Mouse (Mus musculus): ENCODE measurements at regions not wholly inside any gene's neighbourhood (a gene's known extent, or its start where the extent isn't known, plus 50 kb on each side); places are given as distances from the start of the nearest gene placed in this dataset.

DNA sequence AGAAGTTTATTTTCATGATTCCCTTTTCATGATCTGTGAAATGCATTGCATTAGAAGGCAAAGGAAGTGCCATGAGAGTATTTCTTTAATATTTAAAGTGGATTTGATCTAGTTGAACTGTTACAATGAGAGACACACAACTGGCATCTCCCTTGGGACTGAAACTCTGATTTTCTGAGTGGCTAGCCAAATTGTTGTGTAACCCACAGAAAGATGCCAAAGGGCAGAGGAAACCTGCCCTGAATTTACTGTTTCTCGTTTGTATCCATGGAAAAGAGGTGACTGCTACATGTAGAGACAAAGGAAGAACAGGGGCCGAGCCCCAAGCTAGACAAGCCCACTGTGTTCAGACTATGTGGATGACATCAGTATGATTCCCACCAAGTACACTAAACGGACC is 360.4 kb upstream of the Cited2 start:
- no peak for DNase-seq (ENCODE audit: low read depth)

DNA sequence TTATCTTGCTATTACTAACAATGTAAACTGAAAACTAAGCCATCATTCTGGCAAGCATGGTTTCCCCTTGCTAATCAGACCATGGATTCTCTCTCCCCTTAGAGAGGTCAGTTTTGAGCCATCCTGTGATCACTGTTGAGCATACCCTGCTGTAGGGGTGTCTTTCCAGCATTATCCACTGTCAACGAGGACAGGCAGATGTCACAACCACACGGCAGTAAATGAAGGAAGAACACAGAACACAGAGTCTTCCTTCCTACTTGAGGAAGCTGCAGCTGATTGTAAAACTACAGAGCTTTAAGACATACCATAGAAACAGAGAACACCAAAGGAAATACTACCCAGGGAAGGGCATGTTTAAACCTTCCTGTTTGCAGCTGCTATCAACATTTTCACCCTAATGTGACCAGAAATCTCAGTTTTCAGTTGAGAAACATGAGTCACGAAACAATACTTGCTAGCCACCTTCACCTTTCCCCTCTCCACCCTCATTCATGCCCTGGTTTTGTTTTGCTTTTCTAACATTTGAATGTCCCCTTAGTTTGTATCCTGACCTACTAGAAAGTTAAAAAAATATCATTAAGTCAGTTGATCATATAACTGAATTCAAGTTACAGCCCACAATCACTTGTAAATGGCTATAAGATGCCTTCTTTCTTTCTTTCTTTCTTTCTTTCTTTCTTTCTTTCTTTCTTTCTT is 356.8 kb upstream of the Cited2 start:
- DNase-seq (ENCODE audit: low read depth): no peak

DNA sequence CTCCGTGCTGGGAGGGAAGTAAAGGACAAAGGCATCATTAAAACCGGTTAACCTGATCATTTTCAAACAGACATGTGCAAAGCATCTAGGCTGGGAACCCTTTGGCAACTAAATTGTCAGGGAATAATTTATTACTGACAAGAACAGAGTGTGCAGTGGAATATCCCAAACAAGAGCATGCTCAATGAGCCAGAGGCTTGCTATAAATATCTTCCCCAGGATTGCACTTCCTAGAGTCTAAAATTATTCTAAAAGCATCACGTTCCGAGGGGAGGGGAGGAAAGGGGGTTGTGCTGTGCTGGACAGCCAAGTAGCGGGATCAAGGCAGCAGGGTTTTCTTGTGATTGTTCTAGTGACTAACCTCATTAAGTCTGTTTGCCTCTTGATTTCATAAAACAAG is 356.0 kb upstream of the Cited2 start:
- no peak for DNase-seq (ENCODE audit: low read depth)

DNA sequence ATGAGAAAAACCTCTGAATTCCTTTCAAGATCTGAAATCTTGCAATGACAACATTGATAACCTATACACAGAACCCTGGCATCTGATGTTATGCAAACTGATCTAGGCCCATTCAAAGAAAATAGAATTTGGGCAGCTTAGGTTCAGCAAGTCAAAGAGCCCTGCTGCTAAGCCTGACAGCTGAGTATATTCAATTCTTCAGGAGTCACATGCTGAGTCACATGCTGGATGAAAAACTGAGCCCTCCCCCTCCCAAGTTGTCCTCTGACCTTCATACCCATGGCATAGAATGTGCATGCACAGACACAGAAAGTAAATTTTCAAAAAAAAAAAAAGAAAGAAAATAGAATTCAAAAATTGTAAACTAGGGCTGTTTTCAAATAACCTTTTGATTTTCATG is 355.6 kb upstream of the Cited2 start:
- DNase-seq (ENCODE audit: low read depth): no peak

DNA sequence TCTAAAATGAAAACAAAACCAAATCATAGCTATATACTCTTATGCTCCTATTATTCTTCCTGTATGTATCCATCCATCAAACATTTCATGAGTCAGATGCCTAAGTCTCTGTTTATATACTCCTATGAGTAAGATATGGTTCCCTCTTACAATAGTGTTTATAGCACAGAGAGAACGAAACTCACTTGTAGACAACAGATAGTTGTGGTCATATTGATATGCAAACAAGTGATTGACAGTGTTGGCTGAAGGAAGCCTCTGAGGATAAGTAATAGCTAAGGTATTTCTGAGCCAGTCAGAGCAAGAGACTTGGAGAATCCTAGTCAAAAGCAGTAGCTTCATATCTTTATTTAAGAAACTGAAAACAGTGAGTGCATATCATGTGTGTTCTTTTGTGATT is 354.4 kb upstream of the Cited2 start:
- no peak for DNase-seq (ENCODE audit: low read depth)

DNA sequence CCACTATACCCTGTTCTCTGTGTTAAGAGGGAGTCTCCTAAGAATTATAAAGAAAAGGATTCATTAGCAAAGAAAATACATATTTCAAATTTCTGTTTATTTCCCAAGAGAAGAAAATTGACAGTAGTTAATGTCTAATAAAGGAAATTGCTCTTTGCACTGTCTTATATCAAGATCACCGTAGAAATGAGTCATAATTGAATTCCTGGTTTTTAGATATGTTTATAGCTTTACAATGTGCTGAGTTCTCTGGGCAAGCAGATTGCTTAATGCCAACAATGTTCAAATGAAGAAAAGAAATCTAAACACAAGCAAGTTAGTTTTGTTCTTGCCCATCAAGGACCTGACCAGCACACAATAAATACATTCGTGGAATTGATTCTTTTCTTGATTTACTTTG is 350.1 kb upstream of the Cited2 start:
- DNase-seq (ENCODE audit: low read depth): no peak

DNA sequence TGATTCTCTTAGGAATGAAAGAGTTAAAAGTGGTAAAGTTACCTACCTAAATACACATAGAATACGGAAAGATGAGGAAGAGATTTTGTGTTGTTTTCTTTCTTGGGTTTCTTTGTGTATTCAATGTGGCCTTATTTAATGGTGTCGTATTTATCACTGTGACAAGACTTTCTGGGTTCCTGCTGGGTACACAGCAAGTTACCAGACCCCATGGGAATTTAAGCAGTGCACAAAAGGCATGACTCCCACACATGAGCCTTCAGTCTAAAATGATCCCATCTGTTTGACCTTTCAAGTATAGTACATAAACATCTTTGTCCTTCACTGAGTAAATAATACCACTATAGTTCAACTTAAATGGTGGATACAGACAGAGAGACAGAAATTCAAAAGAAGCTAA is 349.0 kb upstream of the Cited2 start:
- no peak for DNase-seq (ENCODE audit: low read depth)

DNA sequence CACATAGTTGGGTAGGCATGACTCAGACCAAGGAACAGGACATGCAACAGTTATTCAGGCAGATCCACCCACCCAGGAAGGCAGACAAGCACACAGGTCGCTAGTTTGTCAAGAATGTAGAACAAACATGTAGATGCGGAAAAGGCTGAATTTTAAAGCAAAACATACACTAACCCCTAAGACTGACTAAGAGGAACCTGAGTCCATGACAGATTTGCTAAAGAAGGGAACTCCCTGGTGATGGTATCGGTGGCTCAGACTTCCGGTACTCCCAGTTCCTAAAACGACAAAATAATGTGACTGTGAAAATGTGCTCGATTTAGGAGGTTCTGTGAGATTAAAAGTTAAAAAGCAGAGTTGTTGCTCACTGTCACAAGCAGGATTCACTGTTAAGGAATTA is 340.0 kb upstream of the Cited2 start:
- no peak for DNase-seq (ENCODE audit: low read depth)

DNA sequence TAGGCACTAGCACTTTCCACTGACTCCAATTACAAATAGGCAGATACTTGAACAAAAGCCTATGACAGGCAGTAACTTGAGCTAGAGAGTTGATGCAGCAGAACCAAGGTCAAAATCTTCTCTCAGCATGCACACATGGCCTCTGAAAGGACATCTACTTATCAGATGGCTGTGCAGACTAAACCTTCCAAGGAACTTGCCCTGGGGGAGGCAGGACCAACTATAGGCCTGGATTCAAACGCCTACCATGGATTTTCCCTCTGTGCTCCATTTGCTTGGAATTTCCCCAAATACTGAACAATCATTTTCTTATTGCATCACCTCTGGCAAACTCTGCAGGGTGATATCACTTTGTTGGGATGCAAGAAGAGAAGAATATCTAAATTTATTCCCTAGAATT is 337.8 kb upstream of the Cited2 start:
- no peak for DNase-seq (ENCODE audit: low read depth)

DNA sequence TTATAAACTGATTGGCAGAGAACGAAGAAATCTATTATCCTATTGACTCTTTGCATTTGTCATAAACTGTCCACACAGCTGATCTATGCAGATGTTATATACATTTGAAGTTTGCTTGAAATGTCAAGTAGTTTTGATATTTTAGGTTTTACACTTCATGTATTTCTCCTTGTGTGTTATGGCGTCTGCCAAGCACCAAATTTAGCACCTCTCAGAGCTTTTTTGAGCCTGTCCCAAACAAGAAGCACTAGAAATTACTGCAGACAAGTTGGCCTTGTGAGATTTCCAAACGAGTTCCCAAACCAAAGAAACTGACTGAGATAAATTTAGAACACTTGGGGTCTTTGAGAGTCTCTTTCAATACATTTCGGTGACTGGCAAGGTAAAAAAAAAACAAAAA is 335.7 kb upstream of the Cited2 start:
- DNase-seq (ENCODE audit: low read depth): no peak

DNA sequence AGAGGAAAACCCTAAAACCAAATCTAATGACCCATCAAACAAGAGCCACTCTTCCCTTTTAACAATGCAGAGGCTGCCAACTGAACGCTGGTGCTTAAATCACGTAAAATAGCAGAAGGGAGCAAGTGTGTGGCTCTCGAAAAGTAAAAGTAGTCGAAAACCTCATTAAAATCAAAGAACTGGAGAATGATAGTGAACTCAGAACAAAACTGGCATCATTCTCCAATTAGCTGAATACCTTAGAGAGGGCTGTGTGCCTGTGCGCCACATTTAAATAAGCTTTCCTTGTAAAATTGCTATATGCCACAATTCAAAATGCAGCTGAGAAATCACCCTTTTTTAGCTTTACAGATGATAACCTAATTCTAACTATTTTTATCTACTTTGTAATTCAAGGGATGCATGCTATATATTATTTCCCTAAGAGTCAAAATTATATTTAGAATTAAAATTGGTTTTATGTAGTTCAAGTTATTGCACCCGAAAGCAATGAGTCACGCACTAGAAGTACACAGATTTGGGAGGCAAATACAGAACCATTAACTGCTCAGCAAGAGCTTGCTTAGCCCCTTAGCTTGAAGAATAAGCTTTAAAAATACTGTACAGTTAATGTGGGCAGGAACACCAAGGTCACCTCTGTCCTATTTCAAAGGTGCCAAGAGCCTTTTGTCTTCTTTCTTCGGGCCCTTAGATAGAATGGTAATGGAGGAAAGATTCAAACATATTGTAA is 327.4 kb upstream of the Cited2 start:
- DNase-seq (ENCODE audit: low read depth): no peak

DNA sequence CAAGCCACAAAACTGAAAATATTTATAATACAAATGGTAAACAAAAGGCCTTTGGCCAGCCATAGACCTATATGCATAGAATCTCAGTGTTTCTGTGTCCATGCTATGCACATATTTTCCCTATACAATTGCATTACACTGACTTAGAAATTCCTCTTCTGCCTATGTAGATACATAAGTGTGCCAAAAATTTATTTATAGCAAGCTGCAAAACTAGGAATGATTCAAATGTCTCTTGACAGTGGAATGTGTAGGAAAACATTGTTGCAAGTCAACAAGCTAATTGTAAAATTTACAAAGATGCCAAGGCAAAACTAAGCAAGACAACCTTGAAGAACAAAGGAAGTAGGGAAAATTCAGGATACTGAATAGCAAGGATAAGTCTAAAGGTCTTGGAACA is 319.1 kb upstream of the Cited2 start:
- no peak for DNase-seq (ENCODE audit: low read depth)

DNA sequence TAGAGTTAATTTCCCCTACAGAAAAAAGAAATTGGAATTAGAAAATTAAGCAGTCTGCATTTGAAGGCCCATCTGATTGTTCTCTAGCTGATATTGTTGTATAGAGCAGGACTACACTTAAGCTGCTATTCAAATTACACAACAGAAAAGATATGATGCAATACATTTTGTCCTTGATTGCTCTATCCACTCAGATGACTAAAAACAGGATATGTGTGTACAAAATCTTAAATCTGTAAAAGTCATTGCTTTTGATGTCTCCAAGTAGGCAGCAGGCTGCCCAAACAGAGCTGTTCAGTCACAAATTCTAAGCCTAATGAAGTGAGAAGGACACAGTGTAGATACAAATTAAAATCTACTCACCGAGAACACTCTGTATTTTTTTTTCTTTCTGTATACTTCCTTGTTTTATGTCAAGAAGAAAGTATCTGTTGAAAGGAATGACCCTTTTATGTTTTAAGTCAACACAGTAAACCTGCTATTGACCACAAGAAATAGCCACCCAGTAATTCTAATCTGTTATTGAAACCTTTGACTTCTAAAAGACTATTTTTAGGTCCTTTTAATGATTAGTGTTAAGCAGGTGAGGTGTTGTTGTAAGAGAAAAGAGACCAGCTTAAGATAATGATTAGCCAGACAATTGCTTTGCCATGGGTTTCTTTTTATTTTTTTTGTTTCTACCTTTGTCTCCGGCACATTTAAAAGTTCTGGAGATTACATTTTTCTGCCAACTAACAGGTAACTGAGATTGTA is 315.0 kb upstream of the Cited2 start:
- DNase-seq (ENCODE audit: low read depth): no peak

DNA sequence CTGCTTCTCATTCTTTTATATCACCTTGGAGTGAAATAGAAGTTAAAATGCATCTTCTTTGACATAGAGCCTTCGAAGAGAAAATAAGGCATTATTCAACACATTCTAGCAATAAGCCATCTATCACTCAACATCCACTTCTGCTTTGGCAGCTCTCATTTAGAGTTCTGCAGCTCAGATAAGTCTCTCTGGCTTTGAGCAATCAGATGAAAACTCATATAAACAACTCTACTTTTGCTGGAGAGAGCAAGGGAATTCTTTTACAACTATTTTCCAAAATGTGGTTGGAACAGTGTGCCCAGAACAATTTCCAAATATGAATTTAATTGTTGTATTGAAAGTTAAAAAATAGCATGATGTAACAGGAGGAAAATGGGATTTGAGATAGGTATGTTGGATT is 314.2 kb upstream of the Cited2 start:
- DNase-seq (ENCODE audit: low read depth): no peak

DNA sequence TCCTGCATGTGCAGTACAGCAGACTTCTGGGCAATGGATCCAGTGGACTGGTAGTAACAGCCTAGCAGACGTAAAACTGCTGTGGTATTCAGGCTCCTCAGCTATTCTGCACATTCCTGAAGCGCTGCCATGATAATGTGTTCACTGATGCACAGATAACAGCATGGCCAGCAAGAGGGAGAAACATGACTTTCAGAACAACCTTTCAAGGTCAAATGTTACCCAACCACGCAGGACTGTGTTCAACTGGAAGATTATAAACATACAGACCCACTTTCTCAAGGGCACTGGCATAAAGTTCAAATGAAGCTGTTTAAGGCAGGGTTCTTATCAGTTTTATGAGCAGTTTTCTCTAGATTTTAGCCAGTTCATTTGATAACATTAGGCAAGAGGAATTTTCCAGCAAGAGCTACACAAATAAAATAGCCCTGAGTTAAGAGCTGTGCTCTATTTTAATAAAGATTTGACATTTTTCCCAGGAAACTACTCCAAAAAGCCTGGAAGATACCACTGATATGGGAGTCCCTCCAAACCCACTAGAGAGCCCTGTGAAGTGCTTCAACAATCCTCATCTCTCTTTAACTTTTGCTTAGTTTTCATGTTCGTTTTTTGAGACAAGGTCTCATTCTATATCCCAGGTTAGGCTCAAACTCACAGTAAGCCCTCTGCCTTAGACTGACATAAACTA is 311.6 kb upstream of the Cited2 start:
- DNase-seq (ENCODE audit: low read depth): no peak

DNA sequence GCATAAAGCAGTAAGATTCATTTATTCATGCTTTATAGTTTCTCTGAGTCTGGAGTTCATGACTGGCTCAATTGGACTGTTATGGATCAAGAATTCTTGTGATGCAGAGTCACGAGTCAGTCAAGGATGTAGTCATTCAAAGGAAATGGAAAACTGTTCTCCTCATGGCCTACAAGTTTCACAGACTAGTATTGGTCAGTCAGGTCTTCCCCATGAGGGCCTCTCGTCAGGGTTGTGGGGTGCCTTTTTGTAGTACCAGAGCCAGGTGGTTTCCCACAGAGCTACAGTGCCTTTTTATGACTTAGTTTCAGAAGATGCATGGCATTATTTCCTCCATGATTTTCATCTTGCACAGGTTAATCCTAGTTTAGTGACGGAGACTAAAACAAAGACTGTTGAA is 307.9 kb upstream of the Cited2 start:
- DNase-seq (ENCODE audit: low read depth): no peak

DNA sequence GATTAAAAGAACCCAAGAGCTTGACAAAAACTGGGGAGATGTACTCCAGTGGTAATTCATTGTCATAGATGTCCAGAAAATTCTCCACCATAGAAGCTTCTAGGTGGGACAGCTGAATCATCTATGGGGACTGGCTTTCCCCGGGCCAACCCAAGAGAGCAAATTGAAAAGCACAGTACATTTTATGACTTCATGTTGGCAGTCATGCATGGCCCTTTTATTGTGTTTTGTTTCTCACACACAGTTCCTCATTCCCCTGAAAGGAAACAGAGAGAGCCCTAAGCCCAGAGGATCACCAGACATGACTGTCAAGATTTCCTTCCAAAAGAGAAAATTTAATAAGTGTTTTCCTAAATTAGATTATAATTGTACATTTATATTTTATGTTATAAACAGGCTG is 306.9 kb upstream of the Cited2 start:
- DNase-seq (ENCODE audit: low read depth): no peak

DNA sequence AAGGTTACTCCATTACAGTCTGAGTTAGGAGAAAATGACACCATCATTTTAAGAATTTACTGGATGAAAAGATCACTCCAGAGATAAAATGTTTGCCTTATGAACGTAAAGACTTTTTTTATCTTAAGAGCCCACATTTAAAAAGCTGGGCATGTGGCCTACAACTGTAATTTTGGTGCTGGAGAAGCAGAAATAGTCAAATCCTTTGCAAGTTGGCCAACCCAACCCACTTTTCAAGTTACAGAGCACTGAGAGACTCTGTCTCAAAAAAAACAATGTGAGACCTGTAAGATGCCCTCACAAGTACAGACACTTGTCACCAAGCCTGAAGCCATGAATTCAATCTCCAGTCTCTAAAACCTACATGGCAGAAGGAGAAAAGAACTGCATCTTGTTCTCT is 305.6 kb upstream of the Cited2 start:
- no peak for DNase-seq (ENCODE audit: low read depth)

DNA sequence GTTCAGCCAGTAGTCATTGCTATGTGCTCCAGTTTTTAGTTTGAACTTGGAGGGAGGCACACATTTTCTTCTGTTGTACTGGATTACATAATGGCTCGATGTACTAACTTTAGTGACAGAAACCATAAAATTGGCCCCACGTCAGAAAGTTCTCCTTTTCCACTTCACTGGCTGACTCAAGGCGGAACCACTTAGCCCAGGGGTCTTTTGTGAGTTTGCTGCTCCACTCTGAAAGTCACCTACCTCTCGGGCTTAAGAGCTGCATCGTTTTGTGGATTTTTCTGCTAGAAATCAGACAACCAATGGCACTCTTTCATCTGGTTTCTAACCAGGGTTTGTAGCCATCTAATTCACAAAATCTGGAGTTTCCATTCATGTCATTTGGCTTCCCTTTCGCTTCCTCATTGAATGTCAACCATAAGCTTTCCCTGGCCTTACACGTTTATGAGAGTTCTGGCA is 304.8 kb upstream of the Cited2 start:
- no peak for DNase-seq (ENCODE audit: low read depth)

DNA sequence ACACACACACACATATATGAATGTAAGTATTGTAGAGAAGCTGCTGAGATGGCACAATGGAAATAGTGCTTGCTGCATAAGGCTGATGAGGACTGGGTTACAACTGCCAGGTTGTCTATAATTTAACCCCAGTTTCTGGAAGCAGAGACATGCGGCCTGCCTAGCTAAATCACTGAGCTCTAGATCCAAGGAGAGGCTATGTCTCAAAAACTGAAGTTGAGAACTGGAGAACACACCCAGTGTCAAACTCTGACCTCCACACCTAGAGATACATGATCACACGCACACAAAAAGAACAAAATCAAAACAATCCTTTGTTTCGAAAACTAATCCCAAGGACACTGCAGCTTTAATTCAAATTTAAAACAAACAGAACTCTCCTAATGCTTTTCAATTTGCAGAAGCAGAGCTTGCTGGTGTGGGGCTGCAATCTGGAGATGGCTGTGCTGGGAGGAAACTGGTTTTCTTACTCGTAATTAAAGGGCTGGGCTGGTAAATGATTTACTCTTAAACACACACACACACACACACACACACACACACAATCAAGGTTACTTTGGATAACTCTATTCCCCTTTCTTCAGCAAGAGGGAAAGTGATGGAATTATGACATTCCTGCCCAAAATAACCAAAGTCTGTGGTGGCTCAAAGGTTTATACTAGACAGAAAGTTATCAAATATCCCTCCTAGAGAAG is 299.3 kb upstream of the Cited2 start:
- no peak for DNase-seq (ENCODE audit: low read depth)

DNA sequence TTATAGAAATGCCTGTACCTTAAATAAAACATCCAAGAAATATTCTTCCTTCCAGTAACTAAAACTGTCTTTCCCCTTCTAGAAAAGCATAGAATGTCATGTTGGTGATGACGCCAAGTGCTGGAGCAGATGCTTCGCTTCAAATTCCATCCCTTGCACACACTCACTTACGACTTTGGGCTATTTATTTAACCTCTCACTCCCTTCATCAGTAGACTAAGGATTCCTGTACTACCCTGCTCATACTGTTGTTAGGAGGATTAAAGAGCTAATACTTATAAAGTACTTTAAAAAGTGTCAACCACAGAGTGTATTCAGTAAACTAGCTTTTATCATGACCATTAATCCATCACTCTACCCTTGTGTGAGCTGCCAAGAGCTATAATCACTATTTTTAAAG is 296.8 kb upstream of the Cited2 start:
- no peak for DNase-seq (ENCODE audit: low read depth)

DNA sequence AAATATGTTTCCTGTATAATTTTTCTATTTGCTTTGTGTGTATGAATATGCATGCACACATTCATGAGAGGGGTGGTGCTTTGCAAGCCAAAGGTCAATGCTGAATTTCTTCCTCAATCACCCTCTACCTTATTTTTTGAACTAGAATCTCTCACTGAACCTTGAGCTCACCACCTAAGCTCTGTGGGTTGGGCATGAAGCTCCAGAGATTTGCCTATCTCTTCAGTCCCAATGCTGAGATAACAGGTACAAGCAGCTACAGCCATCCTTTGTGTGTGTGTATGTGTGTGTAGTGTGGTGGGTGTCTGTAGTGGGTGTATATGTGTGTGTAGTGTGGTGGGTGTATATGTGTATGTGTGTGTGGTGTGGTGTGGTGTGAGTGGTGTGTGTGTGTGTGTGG is 295.7 kb upstream of the Cited2 start:
- no peak for DNase-seq (ENCODE audit: low read depth)
